Mouse (Mus musculus): Measurements from ENCODE around the gene Phf13.

GRCm38 (mm10) chr4:152029087-152029486, 33.0 kb upstream of the Phf13 start:
- TF ChIP-seq POLR2A (IDR thresholded peaks at IDR 0.05; ENCODE audit: low read depth, low read length) (no peak), CTCF (conservative IDR thresholded peaks at IDR 0.05; ENCODE audit: insufficient read depth, insufficient read length, low read depth, low read length) (peak; percentile 27; the same call in 1 of the 2 replicates)
